Mouse (Mus musculus) C2C12 (cell line): ENCODE results near the gene Plin3. TPM values are rescaled to one million over a fixed set of nuclear protein-coding genes. Genes with fewer than 3 reads are reported as not detected.

Experiments used
- H3K27me3 ChIP-seq: one replicate; pipeline ENCODE4 v1.6.1; 2011; ENCODE audit not compliant: control insufficient read depth, insufficient read depth, insufficient read length
- H3K36me3 ChIP-seq: one replicate; pipeline ENCODE4 v1.6.1; 2011; ENCODE audit not compliant: control insufficient read depth, insufficient read depth
- H3K4me3 ChIP-seq: one replicate; pipeline ENCODE4 v1.5.1; 2011; ENCODE audit warnings: mild to moderate bottlenecking, control low read depth; ENCODE audit not compliant: poor library complexity, insufficient read depth, severe bottlenecking
- H3K79me2 ChIP-seq: one replicate; pipeline ENCODE4 v1.6.1; 2011; ENCODE audit not compliant: control insufficient read depth, insufficient read depth
- H3K79me3 ChIP-seq: one replicate; pipeline ENCODE4 v1.6.1; 2011; ENCODE audit warnings: low read depth, control low read depth
- H3ac ChIP-seq: one replicate; pipeline ENCODE3; 2011; ENCODE audit warnings: low read depth; ENCODE audit not compliant: control insufficient read depth, insufficient read length
- CEBPB ChIP-seq: IDR thresholded peaks from one replicate; pipeline ENCODE4 v1.6.1; 2011; ENCODE audit warnings: low read depth, mild to moderate bottlenecking, control low read depth, moderate library complexity
- CTCF ChIP-seq: IDR thresholded peaks from one replicate; pipeline ENCODE4 v1.5.1; 2011; ENCODE audit not compliant: control insufficient read depth, insufficient read depth, insufficient read length
- FOSL1 ChIP-seq: IDR thresholded peaks from one replicate; pipeline ENCODE4 v1.8.0; 2011; ENCODE audit warnings: mild to moderate bottlenecking, low read length; ENCODE audit not compliant: poor library complexity, insufficient read depth, severe bottlenecking
- MAX ChIP-seq: IDR thresholded peaks from one replicate; pipeline ENCODE4 v1.6.1; 2011; ENCODE audit warnings: mild to moderate bottlenecking, control low read depth
- MYOD1 ChIP-seq: IDR thresholded peaks from one replicate; pipeline ENCODE4 v1.6.1; 2011; ENCODE audit warnings: low read depth; ENCODE audit not compliant: control insufficient read depth, insufficient read length
- MYOG ChIP-seq: IDR thresholded peaks from one replicate; pipeline ENCODE4 v1.6.1; 2011; ENCODE audit not compliant: control insufficient read depth, insufficient read length; ENCODE audit errors: extremely low read depth
- USF1 ChIP-seq: IDR thresholded peaks from one replicate; pipeline ENCODE4 v1.6.1; 2011; ENCODE audit warnings: low read depth, mild to moderate bottlenecking, control low read depth, moderate library complexity
- polyA plus RNA-seq: library from polyadenylated mRNA; unstranded; fragments of >200 nt; fragmentation: generic; extraction: Trizol; gene quantifications from one replicate; pipeline ENCODE4 v1.2.1, GENCODE M21; 2012; ENCODE audit warnings: missing spikeins

Gene Plin3
- polyA plus RNA-seq, 1 experiment, result 27.5 TPM

GRCm38 (mm10) chr17:56309191-56309945, 16.7 kb upstream of the Plin3 start:
- peaks cover 71% of the 10 kb centered on the region for H3K79me2 ChIP-seq
- peaks cover 89% of the 10 kb centered on the region for H3K36me3 ChIP-seq
- H3K27me3 ChIP-seq, result no peaks in the 10 kb centered on the region
- no peak overlapping the region for H3K4me3 ChIP-seq
- TF ChIP-seq CTCF (no peak), FOSL1 (no peak), USF1 (no peak), MYOD1 (no peak), CEBPB (no peak), MYOG (no peak), MAX (no peak)
- H3K79me3 ChIP-seq, result peaks cover 51% of the 10 kb centered on the region
- no peak overlapping the region for H3ac ChIP-seq

GRCm38 (mm10) chr17:56308088-56308487, 15.4 kb upstream of the Plin3 start:
- peaks cover 76% of the 10 kb centered on the region for H3K36me3 ChIP-seq
- H3K27me3 ChIP-seq, result no peaks in the 10 kb centered on the region
- H3K79me3 ChIP-seq, result peaks cover 51% of the 10 kb centered on the region
- H3K4me3 ChIP-seq, result no peak overlapping the region
- TF ChIP-seq CTCF (no peak), FOSL1 (no peak), USF1 (no peak), MYOG (no peak), MYOD1 (no peak), MAX (no peak), CEBPB (no peak)
- no peak overlapping the region for H3ac ChIP-seq
- peaks cover 75% of the 10 kb centered on the region for H3K79me2 ChIP-seq

GRCm38 (mm10) chr17:56305826-56306225, 13.2 kb upstream of the Plin3 start:
- TF ChIP-seq CEBPB, result no peak
- no peak for TF ChIP-seq CTCF
- no peak for TF ChIP-seq FOSL1
- no peak for TF ChIP-seq MYOD1
- TF ChIP-seq USF1, result no peak
- no peak for TF ChIP-seq MAX
- TF ChIP-seq MYOG, result no peak
- Histone ChIP-seq H3K4me3 (no peak overlapping the region), H3K36me3 (peaks cover 57% of the 10 kb centered on the region)

GRCm38 (mm10) chr17:56305156-56305555, 12.5 kb upstream of the Plin3 start:
- peaks cover 52% of the 10 kb centered on the region for H3K36me3 ChIP-seq
- peaks cover 62% of the 10 kb centered on the region for H3K79me2 ChIP-seq
- peak overlapping the region; percentile 69 for H3K4me3 ChIP-seq
- peak overlapping the region; percentile 44 for H3ac ChIP-seq
- TF ChIP-seq FOSL1, result no peak
- TF ChIP-seq MAX, result no peak
- TF ChIP-seq MYOD1, result no peak
- TF ChIP-seq MYOG, result no peak
- no peak for TF ChIP-seq USF1
- no peak for TF ChIP-seq CEBPB
- no peak for TF ChIP-seq CTCF
- H3K27me3 ChIP-seq, result no peaks in the 10 kb centered on the region
- peaks cover 47% of the 10 kb centered on the region for H3K79me3 ChIP-seq

More at GRCm38 (mm10) chr17:56305826-56306225, 13.2 kb upstream of the Plin3 start:
- H3K27me3 ChIP-seq, result no peaks in the 10 kb centered on the region
- H3ac ChIP-seq, result peak overlapping the region; percentile 20
- H3K79me3 ChIP-seq, result peaks cover 49% of the 10 kb centered on the region
- peaks cover 68% of the 10 kb centered on the region for H3K79me2 ChIP-seq

- peak overlapping the region; percentile 69 for H3K4me3 ChIP-seq
- H3K79me3 ChIP-seq, result peaks cover 47% of the 10 kb centered on the region
- TF ChIP-seq MYOG (no peak), MYOD1 (no peak), CTCF (no peak), FOSL1 (no peak), MAX (no peak), CEBPB (no peak), USF1 (no peak)
- peak overlapping the region; percentile 77 for H3ac ChIP-seq
- H3K79me2 ChIP-seq, result peaks cover 58% of the 10 kb centered on the region
- H3K36me3 ChIP-seq, result peaks cover 47% of the 10 kb centered on the region
- no peaks in the 10 kb centered on the region for H3K27me3 ChIP-seq
Measured at GRCm38 (mm10) chr17:56304718-56305117, 12.0 kb upstream of the Plin3 start.
